Mouse (Mus musculus) thymus, postnatal 36 days (tissue): ENCODE results near the gene Rnase2b.
"Not testable (repeated sequence)": the region's sequence is repeated elsewhere in the genome, so short reads cannot be mapped to it uniquely, and the experiment has no call there.

Source experiments
- DNase-seq, 2 experiments: peaks; one replicate each; pipeline ENCODE4 v3.0.0; 2022; ENCODE audit warnings: mixed read lengths in 2 of 2

Rnase2b gene

DNA sequence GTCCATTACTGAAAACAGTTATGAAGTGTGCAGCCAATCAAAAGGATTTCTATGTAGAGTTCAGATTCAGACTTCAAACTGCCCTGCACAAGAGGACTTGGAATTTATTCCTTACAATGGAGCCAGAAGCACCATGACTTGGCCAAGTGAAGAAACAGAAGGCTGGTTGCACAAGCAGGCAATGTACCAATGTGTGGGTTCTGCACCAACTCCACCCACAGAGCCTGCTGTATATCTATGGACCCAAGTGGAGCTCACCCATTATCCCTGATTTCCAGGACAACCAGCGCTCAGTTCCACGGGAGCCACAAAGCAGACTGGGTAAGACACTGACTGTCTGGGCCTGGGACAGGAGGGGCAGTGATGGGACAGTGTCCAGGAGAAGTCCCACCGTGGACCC, at the start of gene Rnase2b:
Gene Rnase2b (plus strand): TSS at position 285 of the 400 bp plus-strand sequence.
- DNase-seq, result not testable (repeated sequence)

DNA sequence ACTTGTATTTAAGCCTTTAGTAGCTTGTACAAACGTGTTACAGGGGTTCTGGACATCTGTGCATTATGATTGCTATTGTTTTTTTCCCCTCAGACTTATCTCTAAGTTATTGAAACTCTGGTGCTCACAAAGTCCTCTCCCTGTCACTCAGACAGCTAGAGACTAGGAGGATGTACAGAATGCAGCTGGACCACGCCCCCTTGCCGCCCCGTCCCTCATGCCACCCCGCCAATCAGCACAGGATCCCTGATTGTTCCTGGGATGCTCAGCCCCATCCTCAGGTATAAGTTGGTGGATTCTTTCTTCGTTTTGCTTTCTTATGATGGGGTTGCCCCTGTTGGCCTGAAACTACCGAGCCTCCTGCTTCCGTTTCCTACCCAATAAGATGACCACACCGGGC, 48.6 kb upstream of the Rnase2b start:
- no peak for DNase-seq

- no peak for DNase-seq
Observed at GRCm38 (mm10) chr14:51113916-51114560, 48.0 kb upstream of the Rnase2b start, which contains the start of gene Eddm3b. Gene Eddm3b, plus strand, starts transcription at chr14:51114426.

- DNase-seq, result no peak
Observed at GRCm38 (mm10) chr14:51125684-51126083, 36.4 kb upstream of the Rnase2b start.

- DNase-seq, result no peak
Observed at GRCm38 (mm10) chr14:51127648-51128258, 34.3 kb upstream of the Rnase2b start.

DNA sequence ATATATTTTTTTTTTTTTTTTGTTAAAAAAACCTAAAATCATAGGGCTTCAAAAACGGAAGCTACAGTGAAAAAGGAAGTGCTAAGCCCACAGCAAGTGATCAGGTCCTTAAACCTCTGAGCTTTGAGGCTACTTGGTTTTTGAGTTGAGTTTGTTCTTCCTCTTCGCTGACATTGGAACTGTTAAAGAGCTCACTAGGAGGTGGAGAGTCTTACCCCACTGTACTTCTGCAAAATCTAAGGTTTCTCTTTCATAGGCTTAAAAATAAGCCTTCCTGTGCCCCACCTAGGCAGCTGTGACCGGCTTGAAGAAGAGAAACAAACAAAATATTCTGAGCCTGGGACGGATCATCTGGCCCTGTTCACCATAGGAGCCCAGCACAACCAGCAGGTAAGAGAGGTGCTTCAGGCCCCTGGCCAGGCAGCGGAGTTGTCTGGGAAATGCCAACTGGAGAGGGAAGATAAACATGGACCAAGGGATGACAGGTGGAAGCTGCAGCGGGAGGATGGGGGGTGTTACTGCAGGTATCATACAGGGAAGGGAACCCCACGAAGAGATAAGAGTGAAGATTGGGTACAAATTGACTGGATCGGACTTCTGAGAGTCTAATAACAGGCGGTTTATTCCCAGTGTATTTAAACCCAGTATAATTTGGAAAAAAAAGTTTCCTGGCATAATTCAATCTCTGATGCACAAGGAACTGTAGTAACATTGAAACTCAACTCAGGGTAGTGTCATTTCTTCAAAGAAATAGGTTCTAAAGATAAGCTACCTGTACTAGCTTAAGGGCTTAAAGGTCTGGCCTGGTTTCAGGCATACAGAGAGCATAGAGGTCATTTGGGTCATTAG, 33.1 kb upstream of the Rnase2b start:
- no peak for DNase-seq

DNA sequence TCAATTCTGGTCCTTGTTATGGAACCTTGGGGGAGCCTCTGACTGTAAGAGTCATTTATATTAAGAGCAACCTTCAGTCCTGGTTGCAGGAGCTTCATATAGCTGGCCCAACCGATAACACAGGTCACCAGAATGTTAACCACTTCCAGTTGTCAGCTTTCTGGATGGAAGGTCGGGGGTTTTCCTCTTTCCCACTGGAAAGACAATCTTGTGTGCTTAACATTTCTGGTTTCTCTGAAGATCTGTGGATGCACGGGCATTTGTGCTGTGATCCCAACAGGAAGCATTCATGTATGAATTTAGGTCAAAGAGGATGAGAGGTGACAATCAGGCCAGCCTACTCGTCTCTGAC, 32.5 kb upstream of the Rnase2b start:
- no peak for DNase-seq

GRCm38 (mm10) chr14:51130315-51130940, 31.6 kb upstream of the Rnase2b start:
- DNase-seq, result no peak

- DNase-seq, result no peak
Observed at GRCm38 (mm10) chr14:51131086-51131815, 30.8 kb upstream of the Rnase2b start.

GRCm38 (mm10) chr14:51132372-51132771, 29.7 kb upstream of the Rnase2b start:
- no peak for DNase-seq

GRCm38 (mm10) chr14:51140342-51140741, 21.7 kb upstream of the Rnase2b start:
- no peak for DNase-seq

DNA sequence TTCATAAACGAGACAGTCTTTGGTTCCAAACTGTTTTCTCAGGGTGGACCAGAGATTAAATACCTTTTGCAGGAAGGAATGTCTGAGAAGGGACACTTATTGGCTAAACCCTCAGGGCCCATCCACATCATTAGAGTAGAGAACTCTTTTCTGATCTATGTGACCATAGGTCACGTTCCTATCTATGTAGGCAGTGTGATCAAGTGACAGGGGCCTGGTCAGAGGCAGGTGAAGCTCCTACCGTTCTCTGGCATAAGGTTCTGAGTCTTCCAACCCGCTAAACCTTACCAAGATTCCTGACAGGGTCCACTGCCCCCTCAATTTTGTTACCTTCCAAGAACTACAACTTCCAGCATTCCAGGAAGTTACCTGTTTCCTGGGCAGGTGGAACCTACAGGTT, 19.9 kb upstream of the Rnase2b start:
- DNase-seq, result no peak

- no peak for DNase-seq
Observed at GRCm38 (mm10) chr14:51142568-51142967, 19.5 kb upstream of the Rnase2b start.

DNA sequence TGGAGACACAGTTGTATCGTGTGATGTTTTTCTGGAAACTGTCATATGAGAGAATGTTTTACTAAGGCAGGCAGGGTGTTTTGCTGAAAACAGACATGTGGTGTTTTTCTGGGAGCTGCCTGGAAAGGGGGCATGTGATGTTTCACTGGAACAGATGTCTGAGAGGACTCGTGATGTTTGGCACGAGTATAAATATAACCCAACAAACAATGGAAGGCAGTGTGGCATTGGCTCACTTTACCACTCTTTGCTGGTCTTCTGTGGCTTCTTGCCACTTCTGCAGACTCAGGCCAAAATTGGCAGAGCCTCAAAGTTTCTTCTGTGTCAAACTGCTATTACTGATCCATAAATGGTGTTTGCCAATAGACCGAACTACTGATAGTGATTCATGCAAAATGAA, 18.8 kb upstream of the Rnase2b start:
- DNase-seq, result no peak

- no peak for DNase-seq
Observed at GRCm38 (mm10) chr14:51143937-51144336, 18.1 kb upstream of the Rnase2b start.

GRCm38 (mm10) chr14:51144451-51144850, 17.6 kb upstream of the Rnase2b start:
- DNase-seq, result no peak

DNA sequence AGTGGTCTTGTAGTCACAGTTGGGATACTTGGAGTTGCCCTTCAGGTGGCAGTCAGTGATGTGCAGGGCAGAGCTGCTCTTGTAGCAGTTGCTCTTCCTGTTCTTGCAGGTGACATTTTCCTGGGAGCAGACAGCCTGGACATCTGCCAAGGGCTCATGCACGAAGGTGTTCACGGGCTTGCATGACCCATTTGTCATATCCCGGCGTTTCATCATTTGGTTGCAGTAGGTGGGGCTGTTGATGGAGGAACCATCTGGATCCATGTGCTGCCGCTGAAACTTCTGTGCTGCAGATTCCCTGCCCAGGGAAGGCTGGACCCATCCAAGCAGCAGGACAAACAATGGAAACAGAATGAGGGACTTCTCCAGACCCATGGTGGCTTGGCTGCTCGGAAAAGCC, 16.5 kb upstream of the Rnase2b start:
- no peak for DNase-seq

DNA sequence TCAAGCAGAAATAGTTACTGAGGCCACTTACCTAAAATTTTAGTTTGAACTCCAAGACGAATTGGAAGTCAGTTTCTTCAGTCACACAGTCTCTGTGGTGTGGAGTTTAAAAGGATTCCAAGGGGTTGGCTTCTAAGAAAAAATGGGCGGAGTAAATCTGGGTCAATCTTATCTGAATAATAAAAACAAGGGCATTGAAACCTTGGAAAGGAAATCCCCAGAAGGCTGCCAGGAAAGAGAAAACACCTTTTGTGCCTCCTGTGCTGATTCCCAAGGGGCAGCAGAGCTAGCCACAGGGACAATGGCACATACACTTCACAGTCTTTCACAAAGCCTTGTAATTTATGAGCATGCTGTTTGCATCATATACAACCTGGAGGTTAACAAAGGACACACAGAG, 15.4 kb upstream of the Rnase2b start, which contains the start of gene Rnase1:
Gene Rnase1 (minus strand): TSS at position 101 of the 400 bp plus-strand sequence.
- DNase-seq, result no peak

DNA sequence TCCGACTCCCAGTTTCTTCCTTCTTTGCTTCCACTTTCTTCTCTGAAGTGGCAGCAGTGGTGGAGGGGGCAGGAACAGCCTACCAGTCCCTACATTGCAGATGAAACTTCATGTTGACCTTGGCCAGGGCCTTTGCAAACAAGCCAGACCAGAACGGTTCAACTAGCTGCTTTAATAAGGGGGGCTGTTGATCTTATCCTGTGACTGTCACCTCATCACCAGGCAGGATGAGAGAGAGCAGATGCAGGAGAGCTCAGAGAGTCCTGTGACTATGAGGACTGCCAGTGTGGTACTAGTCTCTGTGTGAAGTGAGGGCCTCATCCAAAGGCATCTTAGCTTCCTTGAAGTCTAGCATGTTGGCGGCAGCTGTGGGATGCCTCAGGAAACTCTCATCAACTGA, 14.1 kb upstream of the Rnase2b start:
- DNase-seq, result no peak

- DNase-seq, result no peak
Observed at GRCm38 (mm10) chr14:51149164-51149563, 12.9 kb upstream of the Rnase2b start.

GRCm38 (mm10) chr14:51150206-51150831, 11.7 kb upstream of the Rnase2b start:
- no peak for DNase-seq

GRCm38 (mm10) chr14:51152249-51152870, 9.7 kb upstream of the Rnase2b start:
- no peak for DNase-seq
